Mouse (Mus musculus): ENCODE results near the gene Nlgn1. TPM values are rescaled to one million over a fixed set of nuclear protein-coding genes. Genes with fewer than 3 reads are reported as not detected.

Nlgn1 gene
- polyA plus RNA-seq, 1 experiment from 2014 or later, result 3.2 TPM

- H3K36me3 ChIP-seq (ENCODE audit: control insufficient read depth, insufficient read depth, low read length), result no peaks in the 10 kb centered on the region
- H3K27ac ChIP-seq (replicated peaks; ENCODE audit: low read depth, low read length), result no peak overlapping the region
- H3K9ac ChIP-seq (ENCODE audit: low read depth, low read length), result no peak overlapping the region
- ATAC-seq (ENCODE audit: low read depth) (no peak), DNase-seq (ENCODE audit: low spot score) (no peak)
- no peak overlapping the region for H3K4me3 ChIP-seq (ENCODE audit: low read depth, low read length)
- WGBS, result 72% methylated on average over 6 of the region's 6 CpGs
- H3K4me2 ChIP-seq (ENCODE audit: low read depth, low read length), result no peak overlapping the region
- H3K9me3 ChIP-seq (ENCODE audit: control insufficient read depth, low read length), result no peaks in the 10 kb centered on the region
- no peaks in the 10 kb centered on the region for H3K4me1 ChIP-seq (ENCODE audit: control insufficient read depth, insufficient read depth, low read length)
- no peaks in the 10 kb centered on the region for H3K27me3 ChIP-seq (replicated peaks; ENCODE audit: control insufficient read depth, insufficient read depth, low read length)
Observed at GRCm38 (mm10) chr3:25688789-25689464, 643.3 kb downstream of the Nlgn1 start.

GRCm38 (mm10) chr3:25683696-25684095, 648.6 kb downstream of the Nlgn1 start:
- Histone ChIP-seq H3K4me3 (ENCODE audit: low read depth, low read length) (no peak overlapping the region), H3K9ac (ENCODE audit: low read depth, low read length) (no peak overlapping the region), H3K27ac (replicated peaks; ENCODE audit: low read depth, low read length) (no peak overlapping the region), H3K4me2 (ENCODE audit: low read depth, low read length) (no peak overlapping the region), H3K27me3 (replicated peaks; ENCODE audit: control insufficient read depth, insufficient read depth, low read length) (no peaks in the 10 kb centered on the region), H3K9me3 (ENCODE audit: control insufficient read depth, low read length) (no peaks in the 10 kb centered on the region), H3K4me1 (ENCODE audit: control insufficient read depth, insufficient read depth, low read length) (no peaks in the 10 kb centered on the region), H3K36me3 (ENCODE audit: control insufficient read depth, insufficient read depth, low read length) (no peaks in the 10 kb centered on the region)
- WGBS, result 85% methylated on average over 2 of the region's 2 CpGs
- DNase-seq (ENCODE audit: low spot score), result no peak
- ATAC-seq (ENCODE audit: low read depth), result no peak

- H3K4me2 ChIP-seq (ENCODE audit: low read depth, low read length), result no peak overlapping the region
- H3K4me3 ChIP-seq (ENCODE audit: low read depth, low read length), result no peak overlapping the region
- no peaks in the 10 kb centered on the region for H3K36me3 ChIP-seq (ENCODE audit: control insufficient read depth, insufficient read depth, low read length)
- H3K9me3 ChIP-seq (ENCODE audit: control insufficient read depth, low read length), result no peaks in the 10 kb centered on the region
- H3K27ac ChIP-seq (replicated peaks; ENCODE audit: low read depth, low read length), result no peak overlapping the region
- DNase-seq (ENCODE audit: low spot score) (no peak), ATAC-seq (ENCODE audit: low read depth) (no peak)
- no peak overlapping the region for H3K9ac ChIP-seq (ENCODE audit: low read depth, low read length)
- no peaks in the 10 kb centered on the region for H3K4me1 ChIP-seq (ENCODE audit: control insufficient read depth, insufficient read depth, low read length)
- WGBS, result 66% methylated on average over 2 of the region's 2 CpGs
- no peaks in the 10 kb centered on the region for H3K27me3 ChIP-seq (replicated peaks; ENCODE audit: control insufficient read depth, insufficient read depth, low read length)
Observed at GRCm38 (mm10) chr3:25679373-25679772, 652.9 kb downstream of the Nlgn1 start.

- no peak for ATAC-seq (ENCODE audit: low read depth)
- no peaks in the 10 kb centered on the region for H3K4me1 ChIP-seq (ENCODE audit: control insufficient read depth, insufficient read depth, low read length)
Observed at GRCm38 (mm10) chr3:25675888-25676287, 656.4 kb downstream of the Nlgn1 start.

GRCm38 (mm10) chr3:25675069-25675468, 657.2 kb downstream of the Nlgn1 start:
- H3K27ac ChIP-seq (replicated peaks; ENCODE audit: low read depth, low read length), result no peak overlapping the region
- no peak for DNase-seq (ENCODE audit: low spot score)
- H3K9ac ChIP-seq (ENCODE audit: low read depth, low read length), result no peak overlapping the region
- H3K36me3 ChIP-seq (ENCODE audit: control insufficient read depth, insufficient read depth, low read length), result no peaks in the 10 kb centered on the region
- ATAC-seq (ENCODE audit: low read depth), result no peak
- WGBS, result 56% methylated on average over 3 of the region's 3 CpGs
- no peaks in the 10 kb centered on the region for H3K9me3 ChIP-seq (ENCODE audit: control insufficient read depth, low read length)
- H3K4me2 ChIP-seq (ENCODE audit: low read depth, low read length), result no peak overlapping the region
- H3K4me1 ChIP-seq (ENCODE audit: control insufficient read depth, insufficient read depth, low read length), result no peaks in the 10 kb centered on the region
- no peak overlapping the region for H3K4me3 ChIP-seq (ENCODE audit: low read depth, low read length)
- no peaks in the 10 kb centered on the region for H3K27me3 ChIP-seq (replicated peaks; ENCODE audit: control insufficient read depth, insufficient read depth, low read length)

More at GRCm38 (mm10) chr3:25675888-25676287, 656.4 kb downstream of the Nlgn1 start:
- H3K27ac ChIP-seq (replicated peaks; ENCODE audit: low read depth, low read length), result no peak overlapping the region
- 82% methylated on average over 10 of the region's 10 CpGs for WGBS
- no peak overlapping the region for H3K9ac ChIP-seq (ENCODE audit: low read depth, low read length)
- H3K9me3 ChIP-seq (ENCODE audit: control insufficient read depth, low read length), result no peaks in the 10 kb centered on the region
- no peaks in the 10 kb centered on the region for H3K27me3 ChIP-seq (replicated peaks; ENCODE audit: control insufficient read depth, insufficient read depth, low read length)
- H3K4me2 ChIP-seq (ENCODE audit: low read depth, low read length), result no peak overlapping the region
- H3K36me3 ChIP-seq (ENCODE audit: control insufficient read depth, insufficient read depth, low read length), result no peaks in the 10 kb centered on the region
- no peak overlapping the region for H3K4me3 ChIP-seq (ENCODE audit: low read depth, low read length)
- no peak for DNase-seq (ENCODE audit: low spot score)

GRCm38 (mm10) chr3:25673408-25673807, 658.9 kb downstream of the Nlgn1 start:
- no peak overlapping the region for H3K9ac ChIP-seq (ENCODE audit: low read depth, low read length)
- no peaks in the 10 kb centered on the region for H3K4me1 ChIP-seq (ENCODE audit: control insufficient read depth, insufficient read depth, low read length)
- H3K9me3 ChIP-seq (ENCODE audit: control insufficient read depth, low read length), result no peaks in the 10 kb centered on the region
- no peak overlapping the region for H3K27ac ChIP-seq (replicated peaks; ENCODE audit: low read depth, low read length)
- H3K4me2 ChIP-seq (ENCODE audit: low read depth, low read length), result no peak overlapping the region
- no peaks in the 10 kb centered on the region for H3K27me3 ChIP-seq (replicated peaks; ENCODE audit: control insufficient read depth, insufficient read depth, low read length)
- H3K4me3 ChIP-seq (ENCODE audit: low read depth, low read length), result no peak overlapping the region
- 51% methylated on average over 5 of the region's 5 CpGs for WGBS
- ATAC-seq (ENCODE audit: low read depth), result no peak
- no peak for DNase-seq (ENCODE audit: low spot score)
- H3K36me3 ChIP-seq (ENCODE audit: control insufficient read depth, insufficient read depth, low read length), result no peaks in the 10 kb centered on the region

GRCm38 (mm10) chr3:25672779-25673178, 659.5 kb downstream of the Nlgn1 start:
- 48% methylated on average over 4 of the region's 4 CpGs for WGBS
- H3K4me3 ChIP-seq (ENCODE audit: low read depth, low read length), result no peak overlapping the region
- ATAC-seq (ENCODE audit: low read depth), result no peak

GRCm38 (mm10) chr3:25663464-25663863, 668.8 kb downstream of the Nlgn1 start:
- Histone ChIP-seq H3K9me3 (ENCODE audit: control insufficient read depth, low read length) (no peaks in the 10 kb centered on the region), H3K9ac (ENCODE audit: low read depth, low read length) (no peak overlapping the region), H3K27me3 (replicated peaks; ENCODE audit: control insufficient read depth, insufficient read depth, low read length) (no peaks in the 10 kb centered on the region), H3K4me3 (ENCODE audit: low read depth, low read length) (no peak overlapping the region), H3K36me3 (ENCODE audit: control insufficient read depth, insufficient read depth, low read length) (no peaks in the 10 kb centered on the region), H3K4me1 (ENCODE audit: control insufficient read depth, insufficient read depth, low read length) (no peaks in the 10 kb centered on the region), H3K4me2 (ENCODE audit: low read depth, low read length) (no peak overlapping the region), H3K27ac (replicated peaks; ENCODE audit: low read depth, low read length) (no peak overlapping the region)
- ATAC-seq (ENCODE audit: low read depth), result no peak
- WGBS, result 82% methylated on average over 2 of the region's 2 CpGs
- no peak for DNase-seq (ENCODE audit: low spot score)

More at GRCm38 (mm10) chr3:25672779-25673178, 659.5 kb downstream of the Nlgn1 start:
- DNase-seq (ENCODE audit: low spot score), result no peak
- Histone ChIP-seq H3K4me1 (ENCODE audit: control insufficient read depth, insufficient read depth, low read length) (no peaks in the 10 kb centered on the region), H3K9me3 (ENCODE audit: control insufficient read depth, low read length) (no peaks in the 10 kb centered on the region), H3K27me3 (replicated peaks; ENCODE audit: control insufficient read depth, insufficient read depth, low read length) (no peaks in the 10 kb centered on the region), H3K36me3 (ENCODE audit: control insufficient read depth, insufficient read depth, low read length) (no peaks in the 10 kb centered on the region), H3K27ac (replicated peaks; ENCODE audit: low read depth, low read length) (no peak overlapping the region), H3K9ac (ENCODE audit: low read depth, low read length) (no peak overlapping the region), H3K4me2 (ENCODE audit: low read depth, low read length) (no peak overlapping the region)

- H3K4me3 ChIP-seq (ENCODE audit: low read depth, low read length), result no peak overlapping the region
- H3K4me1 ChIP-seq (ENCODE audit: control insufficient read depth, insufficient read depth, low read length), result no peaks in the 10 kb centered on the region
- 88% methylated on average over 3 of the region's 3 CpGs for whole genome bisulfite sequencing
- no peak for ATAC-seq (ENCODE audit: low read depth)
- no peak overlapping the region for H3K9ac ChIP-seq (ENCODE audit: low read depth, low read length)
- no peaks in the 10 kb centered on the region for H3K9me3 ChIP-seq (ENCODE audit: control insufficient read depth, low read length)
- H3K4me2 ChIP-seq (ENCODE audit: low read depth, low read length), result no peak overlapping the region
- DNase-seq (ENCODE audit: low spot score), result no peak
- no peak overlapping the region for H3K27ac ChIP-seq (replicated peaks; ENCODE audit: low read depth, low read length)
- no peaks in the 10 kb centered on the region for H3K27me3 ChIP-seq (replicated peaks; ENCODE audit: control insufficient read depth, insufficient read depth, low read length)
- no peaks in the 10 kb centered on the region for H3K36me3 ChIP-seq (ENCODE audit: control insufficient read depth, insufficient read depth, low read length)
Observed at GRCm38 (mm10) chr3:25660285-25660684, 672.0 kb downstream of the Nlgn1 start.

Data from embryonic facial prominence, embryonic 14.5 days (tissue).